Mouse (Mus musculus) CD4-positive, CD25-positive, alpha-beta regulatory T cell, adult 4 months (primary cell): Measurements from ENCODE around the gene D7Ertd443e. TPM values are rescaled to one million over a fixed set of nuclear protein-coding genes. Genes with fewer than 3 reads are reported as not detected.

Source experiments
- ATAC-seq: one replicate; pipeline ENCODE4 v1.8.0; 2017
- polyA plus RNA-seq, 2 experiments: library from polyadenylated mRNA; unstranded; fragments of 100-300 nt; shearing (Covaris generic); gene quantifications; one replicate each; pipeline ENCODE4 v1.2.1; 2017

The D7Ertd443e gene
- polyA plus RNA-seq, 2 experiments from 2014 or later, result not detected

GRCm38 (mm10) chr7:134226231-134226630 is 159.2 kb downstream of the D7Ertd443e start:
- ATAC-seq, result no peak

GRCm38 (mm10) chr7:134224741-134225612 is 160.5 kb downstream of the D7Ertd443e start:
- ATAC-seq, result no peak

GRCm38 (mm10) chr7:134224421-134224740 is 161.1 kb downstream of the D7Ertd443e start:
- no peak for ATAC-seq

GRCm38 (mm10) chr7:134223444-134224161 is 161.9 kb downstream of the D7Ertd443e start:
- ATAC-seq, result no peak

Other genes starting within 250 kb of the D7Ertd443e start
- 1 to 10 TPM; 1.2 to 2.2 TPM for gene Adam12, start 153.5 kb downstream of the D7Ertd443e start, polyA plus RNA-seq